Comparison of ENCODE assay signal across 19 mouse cellular contexts in the genomic region with DNA sequence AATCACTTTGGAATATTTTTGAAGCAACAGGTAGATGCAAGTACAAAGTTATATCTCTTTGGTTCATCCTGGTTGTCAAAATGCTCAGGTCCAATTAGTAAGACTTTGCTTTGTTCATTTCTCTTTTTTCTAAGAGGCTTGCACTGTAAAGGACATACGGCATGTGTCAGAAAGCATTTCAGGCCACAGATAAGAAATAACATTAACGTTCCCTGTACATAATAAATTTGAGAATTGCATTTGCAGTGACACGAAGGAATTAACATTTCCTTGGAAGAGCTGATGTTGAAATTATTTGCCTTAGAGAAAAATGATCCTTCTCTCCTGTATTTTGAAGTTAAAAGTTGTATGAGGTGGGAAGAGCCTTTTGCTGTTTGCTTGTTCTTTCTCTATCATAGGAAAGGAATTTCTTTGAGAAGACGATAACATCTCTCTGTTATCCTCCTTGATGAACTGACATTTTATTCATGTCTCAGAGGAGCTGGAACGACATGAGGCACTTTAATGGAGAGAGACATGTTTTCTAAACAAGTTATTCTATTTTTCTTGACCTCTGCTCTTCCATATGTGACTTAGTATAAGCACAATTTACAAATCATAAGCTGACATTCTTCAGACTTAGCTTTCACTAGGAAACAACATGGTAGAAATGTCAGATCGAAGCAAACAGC.
"Had no signal": no experiment of that assay in that cellular context is flagged by ENCODE, and none has a peak within 500 bp of the region (broad histone marks: within the 10 kb centered on the region; RNA-seq: fewer than 3 reads in every experiment).

No protein-coding gene starts in this region.

- H3K27me3 ChIP-seq: liver, embryonic 12.5 days; midbrain, embryonic 12.5 days; neural tube, embryonic 13.5 days; neural tube, embryonic 15.5 days had no signal

- H3K27ac ChIP-seq: liver, embryonic 12.5 days; liver, embryonic 14.5 days; midbrain, embryonic 10.5 days; midbrain, embryonic 12.5 days; neural tube, embryonic 13.5 days; neural tube, embryonic 15.5 days had no signal

- ATAC-seq: liver, embryonic 12.5 days; midbrain, embryonic 16.5 days had no signal

- H3K4me1 ChIP-seq: liver, embryonic 12.5 days; midbrain, embryonic 10.5 days; midbrain, embryonic 12.5 days; neural tube, embryonic 13.5 days; neural tube, embryonic 15.5 days had no signal

- DNase-seq: lung, adult 18-20 months; lung, postnatal 10 days; midbrain, embryonic 14.5 days; retina, postnatal 1 day; right cerebral cortex, adult 18-20 months; right cerebral cortex, postnatal 25 days; right cerebral cortex, postnatal 4 days; spleen, adult 18-20 months; thymus, adult 18-20 months; thymus, postnatal 14 days; thymus, postnatal 36 days had no signal

- H3K4me2 ChIP-seq: liver, embryonic 12.5 days; midbrain, embryonic 12.5 days; neural tube, embryonic 13.5 days; neural tube, embryonic 15.5 days had no signal

- H3K9me3 ChIP-seq: liver, embryonic 12.5 days; midbrain, embryonic 10.5 days; midbrain, embryonic 12.5 days; neural tube, embryonic 13.5 days; neural tube, embryonic 15.5 days had no signal

- H3K9ac ChIP-seq: liver, embryonic 12.5 days; liver, embryonic 14.5 days; midbrain, embryonic 12.5 days; neural tube, embryonic 13.5 days; neural tube, embryonic 15.5 days had no signal

- H3K36me3 ChIP-seq: liver, embryonic 12.5 days; midbrain, embryonic 10.5 days; midbrain, embryonic 12.5 days; neural tube, embryonic 13.5 days; neural tube, embryonic 15.5 days had no signal

- H3K4me3 ChIP-seq: liver, embryonic 12.5 days; midbrain, embryonic 10.5 days; midbrain, embryonic 12.5 days; myocyte; neural tube, embryonic 13.5 days; neural tube, embryonic 15.5 days had no signal
